Mouse (Mus musculus) embryonic fibroblast, embryonic 13.5 days (primary cell): ENCODE measurements around the gene Efna2.

Experiments used
- CTCF ChIP-seq: IDR thresholded peaks from 2 replicates; pipeline ENCODE4 v1.5.1; 2011; ENCODE audit warnings: mild to moderate bottlenecking, control low read depth, low read length, moderate library complexity, borderline replicate concordance; ENCODE audit not compliant: insufficient read depth
- POLR2A ChIP-seq: IDR thresholded peaks from 2 replicates; pipeline ENCODE4 v1.6.1; 2011; ENCODE audit warnings: low read depth, mild to moderate bottlenecking, control low read depth, low read length, moderate library complexity

- TF ChIP-seq CTCF = no peak
- no peak for TF ChIP-seq POLR2A
Observed at GRCm38 (mm10) chr10:80131952-80132350, 47.3 kb upstream of the Efna2 start.
